Mouse (Mus musculus): ENCODE results near the gene Dnmt3c. TPM values are rescaled to one million over a fixed set of nuclear protein-coding genes. Genes with fewer than 3 reads are reported as not detected.
A peak's percentile ranks its signal among the peaks of the same experiment; 100 is the strongest.

The Dnmt3c gene
- polyA plus RNA-seq, 1 experiment from 2014 or later = not detected

- Histone ChIP-seq H3K4me2 (no peak overlapping the region), H3K4me3 (no peak overlapping the region), H3K4me1 (peaks cover 16% of the 10 kb centered on the region), H3K9ac (no peak overlapping the region), H3K36me3 (peaks cover 4% of the 10 kb centered on the region; the same call in 1 of the 2 replicates), H3K27me3 (no peaks in the 10 kb centered on the region), H3K27ac (no peak overlapping the region), H3K9me3 (no peaks in the 10 kb centered on the region)
- ATAC-seq (ENCODE audit: borderline replicate concordance, extremely low read depth, low FRiP score, low TSS enrichment) = no peak
- WGBS = 92% methylated on average over 4 of the region's 4 CpGs
Observed at GRCm38 (mm10) chr2:153775472-153775871, 79.0 kb downstream of the Dnmt3c start.

- Histone ChIP-seq H3K36me3 (no peaks in the 10 kb centered on the region), H3K4me2 (peak overlapping the region; percentile 84), H3K4me3 (peak overlapping the region; percentile 38), H3K27ac (no peak overlapping the region), H3K4me1 (peaks cover 11% of the 10 kb centered on the region), H3K27me3 (no peaks in the 10 kb centered on the region), H3K9me3 (no peaks in the 10 kb centered on the region), H3K9ac (peak overlapping the region; percentile 32)
- peak; percentile 95 for ATAC-seq (ENCODE audit: borderline replicate concordance, extremely low read depth, low FRiP score, low TSS enrichment)
- 8% methylated on average over 24 of the region's 24 CpGs for WGBS
Observed at GRCm38 (mm10) chr2:153778638-153779362, 82.3 kb downstream of the Dnmt3c start.

Other genes with a start within 250 kb of the Dnmt3c start
- not detected in 2 replicates for gene 4930404H24Rik, start 203.9 kb upstream of the Dnmt3c start, polyA plus RNA-seq (2015; fragmentation: Nextera tagmentation; extraction: Ambion mirVana)
- 10.2 and 11.3 TPM in 2 replicates for gene Nol4l, start 166.7 kb upstream of the Dnmt3c start, polyA plus RNA-seq (2015; fragmentation: Nextera tagmentation; extraction: Ambion mirVana)
- 83.5 and 84.8 TPM in 2 replicates for gene Commd7, start 63.9 kb upstream of the Dnmt3c start, polyA plus RNA-seq (2015; fragmentation: Nextera tagmentation; extraction: Ambion mirVana)
- gene Dnmt3b, start 47.2 kb upstream of the Dnmt3c start, polyA plus RNA-seq (2015; fragmentation: Nextera tagmentation; extraction: Ambion mirVana) = 12.3 and 13.0 TPM in 2 replicates
- 257 and 262 TPM in 2 replicates for gene Mapre1, start 44.6 kb downstream of the Dnmt3c start, polyA plus RNA-seq (2015; fragmentation: Nextera tagmentation; extraction: Ambion mirVana)
- 0.08 TPM in 1 of 2 replicates, not detected in the other for gene Efcab8, start 83.3 kb downstream of the Dnmt3c start, polyA plus RNA-seq (2015; fragmentation: Nextera tagmentation; extraction: Ambion mirVana)
- not detected in 2 replicates for gene Sun5, start 174.4 kb downstream of the Dnmt3c start, polyA plus RNA-seq (2015; fragmentation: Nextera tagmentation; extraction: Ambion mirVana)
- gene Bpifb2, start 178.4 kb downstream of the Dnmt3c start, polyA plus RNA-seq (2015; fragmentation: Nextera tagmentation; extraction: Ambion mirVana) = not detected in 2 replicates
- not detected in 2 replicates for gene Bpifb6, start 203.7 kb downstream of the Dnmt3c start, polyA plus RNA-seq (2015; fragmentation: Nextera tagmentation; extraction: Ambion mirVana)
- gene Bpifb3, start 221.6 kb downstream of the Dnmt3c start, polyA plus RNA-seq (2015; fragmentation: Nextera tagmentation; extraction: Ambion mirVana) = not detected in 2 replicates
- not detected in 2 replicates for gene Bpifb4, start 241.6 kb downstream of the Dnmt3c start, polyA plus RNA-seq (2015; fragmentation: Nextera tagmentation; extraction: Ambion mirVana)